Comparison of ENCODE assay signal across 8 mouse cellular contexts in the genomic region with DNA sequence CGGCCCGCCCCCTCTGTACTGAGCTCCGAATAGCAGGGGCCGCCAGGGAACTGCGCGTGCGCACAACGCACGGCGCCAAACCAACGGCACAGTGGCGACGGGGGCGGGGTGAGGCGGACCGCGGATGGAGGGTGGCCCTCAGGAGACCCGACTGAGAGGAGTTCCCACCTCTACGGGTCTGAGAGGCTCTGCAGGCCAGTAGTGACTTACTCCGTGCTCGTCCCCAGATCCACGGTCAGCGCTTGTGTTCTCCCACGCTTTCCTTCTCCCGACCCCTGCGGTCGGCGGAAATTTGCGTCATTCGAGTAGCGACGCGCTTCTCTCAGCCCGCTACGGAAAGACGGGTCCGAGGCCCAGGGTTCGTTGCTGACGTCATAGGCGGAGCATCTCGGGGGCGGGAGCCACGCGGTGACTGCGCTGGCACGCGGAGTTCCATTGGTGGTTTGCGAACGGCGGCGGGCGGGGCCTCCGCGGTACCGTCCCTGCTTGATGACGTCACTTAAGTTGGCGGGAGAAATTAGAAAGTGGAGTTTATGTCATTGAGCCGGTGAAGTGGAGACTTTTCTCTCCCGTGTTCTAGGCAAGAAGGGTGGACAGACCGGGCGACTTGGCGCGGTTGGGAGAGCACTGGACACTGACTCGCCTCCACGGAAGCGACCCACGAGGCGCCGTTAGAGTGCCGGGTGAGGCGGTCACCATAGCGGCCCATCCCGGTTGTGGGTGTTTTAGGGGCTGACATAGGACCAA. TPM values are rescaled to one million over a fixed set of nuclear protein-coding genes. Genes with fewer than 3 reads are reported as not detected.
DNase-seq lines count a peak whose midpoint lies in the region; ATAC-seq and TF ChIP-seq lines count a peak whose summit lies in the region.

Gene Larp7, minus strand, starts transcription at position 377 of the 747 bp plus-strand sequence.
Gene Zgrf1, plus strand, starts transcription at position 517 of the 747 bp plus-strand sequence.

- peak; percentile 97 for DNase-seq in c-Kit-positive CD71-positive TER-119-positive erythroid progenitor cells, embryonic 14.5 days (ENCODE audit: low spot score)
- DNase-seq in heart, postnatal 0 days (ENCODE audit: low spot score): peak; percentile 98
- DNase-seq in kidney, postnatal 4 days: peak; percentile 98 to 99

- no peak for TF ChIP-seq CTCF in E14TG2a.4 (conservative IDR thresholded peaks at IDR 0.05; ENCODE audit: low read length)
- no peak for TF ChIP-seq CTCF in heart, postnatal 0 days (IDR thresholded peaks at IDR 0.05; ENCODE audit: low read depth)
- TF ChIP-seq CTCF in testis, adult 2 months (IDR thresholded peaks at IDR 0.05; ENCODE audit: control insufficient read depth, insufficient read depth, insufficient replicate concordance, low read depth, low read length): no peak

- no peaks in the 10 kb centered on the region for H3K27me3 ChIP-seq in E14TG2a.4 (ENCODE audit: insufficient read depth, low read length)
- no peaks in the 10 kb centered on the region for H3K27me3 ChIP-seq in forebrain, embryonic 12.5 days
- no peaks in the 10 kb centered on the region for H3K27me3 ChIP-seq in heart, postnatal 0 days (ENCODE audit: control insufficient read depth, insufficient read depth, low read length)
- no peaks in the 10 kb centered on the region for H3K27me3 ChIP-seq in liver, embryonic 16.5 days (ENCODE audit: control insufficient read depth, insufficient read depth, low read depth, low read length)
- no peaks in the 10 kb centered on the region for H3K27me3 ChIP-seq in neural tube, embryonic 13.5 days
- H3K27me3 ChIP-seq in testis, adult 2 months (ENCODE audit: control insufficient read depth, insufficient read depth, low read length): no peaks in the 10 kb centered on the region

- H3K36me3 ChIP-seq in E14TG2a.4 (ENCODE audit: insufficient read depth, low read length): peaks cover 21% of the 10 kb centered on the region
- H3K36me3 ChIP-seq in forebrain, embryonic 12.5 days (replicated peaks): peaks cover 22% of the 10 kb centered on the region
- H3K36me3 ChIP-seq in heart, postnatal 0 days (replicated peaks; ENCODE audit: control insufficient read depth, insufficient read depth, low read length): peaks cover 18% of the 10 kb centered on the region
- H3K36me3 ChIP-seq in liver, embryonic 16.5 days (ENCODE audit: control insufficient read depth, insufficient read depth): peaks cover 9% of the 10 kb centered on the region
- 0 out of 2 replicates have a peak, but pooled peaks cover 4% of the 10 kb centered on the region for H3K36me3 ChIP-seq in neural tube, embryonic 13.5 days
- H3K36me3 ChIP-seq in testis, adult 2 months (ENCODE audit: control insufficient read depth, insufficient read depth, low read length): no peaks in the 10 kb centered on the region; the same call in 1 of the 2 replicates

- peak within 1 kb of the TSS; percentile 96 for H3K4me3 ChIP-seq in E14TG2a.4 (replicated peaks; ENCODE audit: low read length)
- peak within 1 kb of the TSS; percentile 80 for H3K4me3 ChIP-seq in forebrain, embryonic 12.5 days (replicated peaks)
- peak within 1 kb of the TSS; percentile 62 for H3K4me3 ChIP-seq in heart, postnatal 0 days (ENCODE audit: low read depth, low read length)
- H3K4me3 ChIP-seq in liver, embryonic 16.5 days (ENCODE audit: low read depth, low read length): peak within 1 kb of the TSS; percentile 82
- peak within 1 kb of the TSS; percentile 56 for H3K4me3 ChIP-seq in neural tube, embryonic 13.5 days
- H3K4me3 ChIP-seq in testis, adult 2 months (ENCODE audit: control insufficient read depth, low read depth, low read length): peak within 1 kb of the TSS; percentile 85

- peak; percentile 99 for ATAC-seq in forebrain, embryonic 12.5 days (ENCODE audit: low FRiP score)
- peak; percentile 99 for ATAC-seq in heart, postnatal 0 days (ENCODE audit: insufficient read depth, low read depth)
- ATAC-seq in liver, embryonic 16.5 days (ENCODE audit: low read depth): peak; percentile 98
- ATAC-seq in neural tube, embryonic 13.5 days (ENCODE audit: low read depth): peak; percentile 99

- TF ChIP-seq POLR2A in testis, adult 2 months (IDR thresholded peaks at IDR 0.05; ENCODE audit: control insufficient read depth, low read depth, low read length): peak; percentile 96

- WGBS in forebrain, embryonic 12.5 days: under 1% methylated on average over 68 of the region's 73 CpGs
- WGBS in heart, postnatal 0 days: under 1% methylated on average over 73 of the region's 73 CpGs
- under 1% methylated on average over 73 of the region's 73 CpGs for WGBS in liver, embryonic 16.5 days (ENCODE audit: insufficient replicate concordance)
- under 1% methylated on average over 73 of the region's 73 CpGs for WGBS in neural tube, embryonic 13.5 days

- H3K9me3 ChIP-seq in E14TG2a.4 (ENCODE audit: low read length): no peaks in the 10 kb centered on the region
- H3K9me3 ChIP-seq in forebrain, embryonic 12.5 days: no peaks in the 10 kb centered on the region
- H3K9me3 ChIP-seq in heart, postnatal 0 days (replicated peaks; ENCODE audit: control insufficient read depth, low read length): no peaks in the 10 kb centered on the region
- no peaks in the 10 kb centered on the region for H3K9me3 ChIP-seq in liver, embryonic 16.5 days (replicated peaks; ENCODE audit: control insufficient read depth, low read length)
- H3K9me3 ChIP-seq in neural tube, embryonic 13.5 days: no peaks in the 10 kb centered on the region

- TF ChIP-seq EP300 in heart, postnatal 0 days (IDR thresholded peaks at IDR 0.05; ENCODE audit: low read depth): no peak

- H3K4me2 ChIP-seq in forebrain, embryonic 12.5 days: peak within 1 kb of the TSS; percentile 68
- H3K4me2 ChIP-seq in heart, postnatal 0 days (ENCODE audit: low read depth, low read length): peak within 1 kb of the TSS; percentile 76
- peak within 1 kb of the TSS; percentile 78 for H3K4me2 ChIP-seq in liver, embryonic 16.5 days (ENCODE audit: low read depth, low read length)
- H3K4me2 ChIP-seq in neural tube, embryonic 13.5 days: peak within 1 kb of the TSS; percentile 68

- H3K4me1 ChIP-seq in E14TG2a.4 (replicated peaks; ENCODE audit: low read depth, low read length): peaks cover 22% of the 10 kb centered on the region
- H3K4me1 ChIP-seq in forebrain, embryonic 12.5 days: peaks cover 16% of the 10 kb centered on the region
- H3K4me1 ChIP-seq in heart, postnatal 0 days (ENCODE audit: control insufficient read depth, insufficient read depth): peaks cover 8% of the 10 kb centered on the region
- H3K4me1 ChIP-seq in liver, embryonic 16.5 days (ENCODE audit: control insufficient read depth, low read depth, low read length): peaks cover 11% of the 10 kb centered on the region
- peaks cover 16% of the 10 kb centered on the region for H3K4me1 ChIP-seq in neural tube, embryonic 13.5 days (replicated peaks)
- no peaks in the 10 kb centered on the region for H3K4me1 ChIP-seq in testis, adult 2 months (ENCODE audit: control insufficient read depth, insufficient read depth, low read length)

- peak within 1 kb of the TSS; percentile 68 for H3K9ac ChIP-seq in forebrain, embryonic 12.5 days
- peak within 1 kb of the TSS; percentile 67 for H3K9ac ChIP-seq in heart, postnatal 0 days (replicated peaks; ENCODE audit: low read depth, low read length)
- peak within 1 kb of the TSS; percentile 83 for H3K9ac ChIP-seq in liver, embryonic 16.5 days (ENCODE audit: low read depth, low read length)
- H3K9ac ChIP-seq in neural tube, embryonic 13.5 days: peak within 1 kb of the TSS; percentile 77

- H3K27ac ChIP-seq in forebrain, embryonic 12.5 days: peak within 1 kb of the TSS; percentile 91
- peak within 1 kb of the TSS; percentile 88 for H3K27ac ChIP-seq in heart, postnatal 0 days (ENCODE audit: low read depth)
- peak within 1 kb of the TSS; percentile 94 for H3K27ac ChIP-seq in liver, embryonic 16.5 days (ENCODE audit: low read length)
- H3K27ac ChIP-seq in neural tube, embryonic 13.5 days (replicated peaks): peak within 1 kb of the TSS; percentile 95
- H3K27ac ChIP-seq in testis, adult 2 months (ENCODE audit: control insufficient read depth, insufficient read depth, low read depth, low read length): peak within 1 kb of the TSS; percentile 93

RNA-seq across cellular contexts. Expression of gene Larp7, which starts in this region (rescaled TPM):
- polyA plus RNA-seq in forebrain, embryonic 12.5 days (2016; fragmentation: Nextera tagmentation; extraction: Ambion mirVana): 72.5 and 75.1 TPM in 2 replicates
- 8.2 and 16.5 TPM in 2 replicates for total RNA-seq in heart, postnatal 0 days (2014; rRNA removed; ENCODE audit: low replicate concordance)
- 36.5 and 41.5 TPM in 2 replicates for polyA plus RNA-seq in heart, postnatal 0 days (2015; fragmentation: Nextera tagmentation; extraction: Ambion mirVana)
- 21.1 and 21.4 TPM in 2 replicates for polyA plus RNA-seq in liver, embryonic 16.5 days (2015; fragmentation: Nextera tagmentation; extraction: Ambion mirVana)
- 30.6 and 34.0 TPM in 2 replicates for polyA plus RNA-seq in neural tube, embryonic 13.5 days (2015; fragmentation: Nextera tagmentation; extraction: Ambion mirVana)
- 50.5 and 60.0 TPM in 2 replicates for polyA plus RNA-seq in testis, adult 2 months (2012; rRNA removed)

RNA-seq across cellular contexts. Expression of gene Zgrf1, which starts in this region (rescaled TPM):
- polyA plus RNA-seq in forebrain, embryonic 12.5 days (2016; fragmentation: Nextera tagmentation; extraction: Ambion mirVana): 16.5 and 20.0 TPM in 2 replicates
- total RNA-seq in heart, postnatal 0 days (2014; rRNA removed; ENCODE audit: low replicate concordance): 5.9 and 6.4 TPM in 2 replicates
- polyA plus RNA-seq in heart, postnatal 0 days (2015; fragmentation: Nextera tagmentation; extraction: Ambion mirVana): 1.9 and 2.3 TPM in 2 replicates
- polyA plus RNA-seq in liver, embryonic 16.5 days (2015; fragmentation: Nextera tagmentation; extraction: Ambion mirVana): 4.2 and 4.4 TPM in 2 replicates
- polyA plus RNA-seq in neural tube, embryonic 13.5 days (2015; fragmentation: Nextera tagmentation; extraction: Ambion mirVana): 4.1 and 4.5 TPM in 2 replicates
- polyA plus RNA-seq in testis, adult 2 months (2012; rRNA removed): 3.9 and 4.1 TPM in 2 replicates

Comparison
In these comparisons a context has a peak if more than half of its experiments do, and no peak if none do; other contexts are left out.
1. Peak in every context shown above with its lines: DNase-seq, ATAC-seq, H3K4me3 ChIP-seq and H3K27ac ChIP-seq.